Mouse (Mus musculus) right cerebral cortex, postnatal 10 days (tissue): ENCODE measurements around the gene Sec11a.
A peak's percentile ranks its signal among the peaks of the same experiment; 100 is the strongest.

ENCODE experiments used
- DNase-seq, 2 experiments: peaks; one replicate each; pipeline ENCODE4 v3.0.0; 2021; ENCODE audit warnings: low spot score in 2 of 2

Sec11a gene

GRCm38 (mm10) chr7:80897134-80897533, 50.4 kb downstream of the Sec11a start:
- DNase-seq = no peak

DNA sequence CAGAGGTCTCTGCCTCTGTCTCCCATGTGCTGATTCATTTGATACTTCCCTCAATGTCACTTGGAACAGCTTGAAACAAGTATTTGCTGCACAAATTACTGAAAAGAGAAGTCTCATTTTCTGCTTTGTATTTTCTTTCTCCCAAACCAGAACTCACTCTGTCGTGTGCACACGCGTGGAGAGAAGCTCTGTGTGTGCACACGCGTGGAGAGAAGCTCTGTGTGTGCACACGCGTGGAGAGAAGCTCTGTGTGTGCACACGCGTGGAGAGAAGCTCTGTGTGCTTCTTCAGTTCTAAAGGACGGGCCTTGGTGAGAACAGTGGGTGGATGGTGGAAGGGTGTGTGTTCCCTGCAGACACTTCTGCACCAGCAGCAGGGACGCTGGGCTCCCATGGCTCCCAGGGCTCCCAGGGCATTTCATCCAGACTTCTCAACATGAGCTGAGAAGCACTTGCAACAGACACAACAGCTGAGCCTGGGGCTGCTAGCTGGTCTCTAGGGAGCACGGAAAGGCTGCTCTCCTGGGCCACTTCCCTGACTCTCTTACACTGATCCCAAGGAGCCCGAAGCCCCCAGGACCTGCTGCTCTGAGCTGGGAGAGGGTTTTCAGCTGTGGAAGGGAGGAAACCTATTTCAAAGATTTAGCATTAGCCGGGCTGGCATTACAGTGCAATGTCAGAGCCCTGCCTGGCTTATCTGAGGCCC, 52.6 kb downstream of the Sec11a start:
- no peak for DNase-seq

DNA sequence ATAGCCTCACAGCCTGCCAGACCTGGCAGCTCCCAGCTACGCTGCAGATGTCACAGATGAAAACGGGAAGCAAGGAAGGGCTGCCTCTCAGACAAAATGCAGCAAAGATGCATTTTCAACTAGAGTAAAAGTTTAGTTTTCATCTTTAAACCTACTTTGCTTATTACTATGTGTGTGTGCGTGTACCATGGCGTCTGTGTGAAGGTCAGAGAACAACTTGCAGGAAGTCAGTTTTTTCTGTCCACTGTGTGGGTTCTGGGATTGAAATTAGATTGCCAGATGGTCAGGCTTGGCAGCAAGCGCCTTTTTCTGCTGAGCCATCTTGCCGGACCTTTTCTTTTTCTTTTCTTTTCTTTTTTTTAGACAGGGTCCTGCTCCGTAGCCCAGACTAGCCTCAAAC, 53.4 kb downstream of the Sec11a start:
- no peak for DNase-seq

DNA sequence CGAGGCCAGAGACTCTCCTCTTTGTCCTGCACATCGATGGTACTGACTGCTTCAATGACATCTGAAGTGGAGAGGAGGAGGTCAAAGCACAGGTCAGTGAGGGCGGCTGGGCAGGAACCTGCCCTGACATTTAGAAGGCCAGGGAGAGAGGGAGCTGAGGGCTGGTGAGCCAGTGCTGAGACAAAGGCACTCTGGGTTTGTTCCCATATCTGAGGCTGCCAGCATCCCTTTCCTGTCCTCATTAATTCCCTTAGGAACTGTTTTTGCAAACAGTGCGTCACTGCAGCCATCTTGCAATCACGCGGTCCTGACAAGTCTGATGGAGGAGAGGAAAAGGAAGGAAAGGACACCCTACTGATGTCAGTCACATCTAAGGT, 53.8 kb downstream of the Sec11a start:
- no peak for DNase-seq

- DNase-seq = no peak
These were observed 54.4 kb downstream of the Sec11a start for GRCm38 (mm10) chr7:80893086-80893752.

GRCm38 (mm10) chr7:80889841-80890241, 57.7 kb downstream of the Sec11a start:
- DNase-seq = no peak

DNA sequence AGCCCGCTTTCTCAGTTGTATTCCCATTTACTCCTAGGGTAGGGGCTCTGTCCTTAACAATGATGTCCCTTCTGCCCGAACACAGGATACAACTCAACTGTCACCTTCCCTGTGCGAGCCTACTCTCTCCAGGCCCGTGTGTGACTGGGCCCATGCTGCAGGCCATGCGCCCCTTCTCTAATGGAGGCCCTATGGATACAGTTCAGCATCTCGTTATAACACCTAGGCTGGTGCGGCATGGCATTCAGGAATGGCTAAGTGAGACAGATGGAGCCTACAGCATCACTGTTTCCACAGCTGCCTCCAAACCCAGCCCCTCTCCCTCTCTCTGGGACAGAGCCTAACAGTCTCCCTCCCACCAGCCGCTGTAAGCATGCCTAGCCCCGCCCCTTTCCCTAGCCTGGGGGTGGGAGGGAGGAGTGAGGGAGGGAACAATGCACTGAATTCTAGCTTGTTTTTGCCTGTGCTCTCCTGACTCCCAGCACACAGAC, 58.5 kb downstream of the Sec11a start:
- peak; percentile 53 to 69 for DNase-seq

- DNase-seq = no peak
These were observed 59.0 kb downstream of the Sec11a start for GRCm38 (mm10) chr7:80888595-80888994.

DNA sequence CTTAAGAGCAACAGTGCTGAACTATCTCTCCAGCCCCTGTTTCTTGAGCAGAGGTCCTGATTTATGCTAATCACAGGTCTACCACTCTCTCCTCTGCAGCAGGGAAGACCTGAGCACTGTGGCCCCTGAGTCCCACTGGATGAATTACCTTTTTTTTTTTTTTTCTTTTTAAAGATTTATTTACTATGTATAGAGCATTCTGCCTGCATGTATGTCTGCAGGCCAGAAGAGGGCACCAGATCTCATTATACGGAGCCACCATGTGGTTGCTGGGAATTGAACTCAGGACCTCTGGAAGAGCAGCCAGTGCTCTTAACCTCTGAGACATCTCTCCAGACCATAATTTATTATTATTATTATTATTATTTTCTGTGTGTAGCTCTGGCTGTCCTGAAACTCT, 61.9 kb downstream of the Sec11a start:
- no peak for DNase-seq

- DNase-seq = peak; percentile 82 to 86
These were observed 64.6 kb downstream of the Sec11a start for GRCm38 (mm10) chr7:80882830-80883505.

DNA sequence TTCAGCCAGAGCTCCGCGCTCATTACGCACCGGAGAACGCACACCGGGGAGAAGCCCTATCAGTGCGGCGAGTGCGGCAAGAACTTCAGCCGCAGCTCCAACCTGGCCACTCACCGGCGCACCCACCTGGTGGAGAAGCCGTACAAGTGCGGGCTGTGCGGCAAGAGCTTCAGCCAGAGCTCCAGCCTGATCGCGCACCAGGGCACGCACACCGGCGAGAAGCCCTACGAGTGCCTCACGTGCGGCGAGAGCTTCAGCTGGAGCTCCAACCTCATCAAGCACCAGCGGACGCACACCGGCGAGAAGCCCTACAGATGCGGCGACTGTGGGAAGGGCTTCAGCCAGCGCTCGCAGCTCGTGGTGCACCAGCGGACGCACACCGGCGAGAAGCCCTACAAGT, 71.9 kb downstream of the Sec11a start:
- no peak for DNase-seq

DNA sequence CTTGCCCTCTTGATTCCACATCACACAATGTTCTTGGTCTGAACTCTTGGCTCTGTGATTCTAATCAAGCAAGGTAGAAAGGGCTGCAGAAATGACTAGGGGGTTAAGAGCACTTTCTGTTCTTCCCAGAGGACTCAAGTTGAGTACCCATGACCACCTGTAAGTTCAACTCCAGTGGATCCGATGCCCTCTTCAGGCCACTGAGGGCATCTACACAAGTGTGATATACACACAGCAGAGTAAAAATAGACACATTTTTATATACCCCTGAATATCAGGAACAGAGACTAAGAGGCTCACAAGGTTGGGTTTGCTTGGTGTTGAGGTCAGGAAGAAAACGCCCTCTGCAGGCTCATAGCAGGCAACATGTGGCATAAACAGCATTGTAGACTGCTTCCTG, 73.9 kb downstream of the Sec11a start:
- no peak for DNase-seq

- DNase-seq = no peak
These were observed 74.5 kb downstream of the Sec11a start for GRCm38 (mm10) chr7:80873038-80873437.

DNA sequence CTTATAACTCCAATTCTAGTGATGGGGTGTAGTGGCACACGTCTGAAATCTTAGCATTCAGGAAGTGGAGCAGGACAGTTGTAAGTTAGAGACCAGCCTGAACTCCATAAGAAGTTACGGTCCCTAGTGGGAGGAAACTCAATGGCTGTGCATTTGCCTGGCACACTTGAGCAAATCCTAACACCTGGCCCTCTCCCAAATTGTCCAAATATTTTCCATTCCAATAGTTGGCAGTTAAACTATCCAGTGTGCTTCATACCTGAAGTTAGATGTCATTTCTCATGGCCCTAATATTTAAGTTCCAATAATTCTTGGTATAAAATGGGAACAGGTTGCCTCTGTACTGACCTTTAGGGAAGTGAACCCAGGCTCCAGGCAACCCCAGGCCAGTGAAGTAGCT, 78.9 kb downstream of the Sec11a start:
- no peak for DNase-seq

- DNase-seq = no peak
These were observed 80.9 kb downstream of the Sec11a start for GRCm38 (mm10) chr7:80866514-80867147.

DNA sequence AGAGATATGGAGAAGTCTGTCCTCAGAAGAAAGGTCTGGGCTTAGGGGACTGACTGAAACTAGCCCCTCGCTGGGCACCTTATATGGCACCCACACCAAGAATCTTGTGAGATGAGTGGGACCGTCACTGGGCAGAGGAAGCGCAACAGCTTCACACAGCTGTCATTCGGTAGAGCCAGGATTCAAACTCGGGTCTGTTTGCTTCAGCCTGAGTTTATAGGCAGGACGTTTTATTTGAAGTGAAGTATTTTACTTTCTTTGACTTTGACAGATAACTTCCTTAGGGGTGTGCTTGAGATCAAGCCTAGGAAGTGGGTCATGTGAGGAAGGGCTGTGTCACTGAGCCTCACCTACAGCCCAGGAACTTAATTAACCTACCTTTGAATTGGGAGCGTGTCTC, 82.1 kb downstream of the Sec11a start:
- DNase-seq = no peak

DNA sequence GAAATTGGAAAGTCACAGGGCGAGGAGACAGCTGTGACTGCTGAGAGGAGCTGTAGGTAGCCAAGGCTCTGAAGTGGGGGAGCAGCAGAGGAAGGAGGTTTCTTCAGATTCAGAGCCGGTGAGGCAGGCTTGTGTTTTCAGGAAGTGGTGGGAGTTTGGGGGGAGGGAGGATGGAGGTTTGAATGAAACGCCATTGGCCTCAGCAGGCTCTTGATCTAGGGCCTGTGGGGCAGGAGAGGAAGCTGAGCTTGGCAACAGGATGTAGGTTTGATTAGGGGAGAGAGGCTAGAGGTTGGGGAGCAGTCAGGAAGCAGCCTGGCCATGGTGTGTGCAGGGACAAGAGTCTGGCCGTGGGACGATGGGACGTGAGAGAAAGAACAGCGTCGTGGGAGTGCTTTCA, 82.7 kb downstream of the Sec11a start:
- DNase-seq = no peak

DNA sequence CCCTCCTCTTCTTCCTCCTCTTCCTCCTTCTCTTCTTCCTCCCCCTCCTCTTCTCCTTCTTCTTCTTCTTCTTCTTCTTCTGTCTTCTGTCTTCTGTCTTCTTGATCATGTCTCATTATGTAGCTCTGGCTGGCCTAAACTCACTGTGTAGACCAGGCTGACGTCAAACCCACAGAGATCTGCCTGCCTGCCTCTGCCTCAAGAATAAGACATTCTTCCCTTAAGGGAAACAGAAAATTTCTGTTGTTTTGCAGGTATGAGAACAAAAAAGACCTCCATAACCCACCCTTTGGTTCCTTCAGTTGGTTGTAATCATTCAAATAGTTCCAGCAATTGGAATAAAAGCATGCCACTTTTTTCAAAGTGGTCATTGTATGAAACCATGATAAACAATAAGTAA, 83.4 kb downstream of the Sec11a start:
- DNase-seq = no peak

GRCm38 (mm10) chr7:80863520-80863919, 84.1 kb downstream of the Sec11a start:
- DNase-seq = no peak

GRCm38 (mm10) chr7:80862475-80862874, 85.1 kb downstream of the Sec11a start:
- no peak for DNase-seq

- peak; percentile 94 to 96 for DNase-seq
These were observed 86.8 kb downstream of the Sec11a start, which contains the start of gene Zscan2 for GRCm38 (mm10) chr7:80860729-80861274. Zscan2 (plus strand) TSS chr7:80860920.

GRCm38 (mm10) chr7:80860227-80860626, 87.4 kb downstream of the Sec11a start:
- DNase-seq = peak; percentile 69 to 70
